Mouse (Mus musculus) CH12.LX (cell line): Measurements from ENCODE around the gene Mpv17l2. TPM values are rescaled to one million over a fixed set of nuclear protein-coding genes. Genes with fewer than 3 reads are reported as not detected.

Experiments
- DNase-seq: peaks from one replicate; pipeline ENCODE4 v3.0.0-alpha.2; 2013; ENCODE audit errors: extremely low read depth
- H3K27ac ChIP-seq: 2 replicates; pipeline ENCODE4 v1.5.1; 2012; ENCODE audit warnings: low read depth, mild to moderate bottlenecking, control low read depth, moderate library complexity; ENCODE audit not compliant: insufficient read depth
- H3K27me3 ChIP-seq: replicated peaks from 2 replicates; pipeline ENCODE3; 2012; ENCODE audit warnings: inconsistent platforms
- H3K36me3 ChIP-seq, 2 experiments: replicated peaks in 1 of 2; 2 replicates each; pipeline versions ENCODE3 to v1.6.1; 2012; ENCODE audit warnings: inconsistent platforms in 1 of 2, low read length in 1 of 2, mild to moderate bottlenecking in 1 of 2, mixed read lengths in 1 of 2, moderate library complexity in 1 of 2; ENCODE audit not compliant: control insufficient read depth in 1 of 2, insufficient read depth in 1 of 2
- H3K4me1 ChIP-seq, 2 experiments: 2 replicates each; pipeline ENCODE4 v1.6.1; 2012; ENCODE audit warnings: inconsistent platforms in 1 of 2, moderate library complexity in 1 of 2; ENCODE audit not compliant: insufficient read depth in 2 of 2, control insufficient read depth in 1 of 2
- H3K4me2 ChIP-seq: 2 replicates; pipeline ENCODE4 v1.6.1; 2012; ENCODE audit warnings: low read depth, mild to moderate bottlenecking, control low read depth; ENCODE audit not compliant: poor library complexity, insufficient read depth, severe bottlenecking
- H3K4me3 ChIP-seq, 3 experiments: fragments of 150-350 bp in 1 of 3; sonication (generic) in 1 of 3; replicated peaks in 1 of 3; 2 replicates each; pipeline versions ENCODE3 to v1.5.1; 2011 to 2012; ENCODE audit warnings: low read depth in 2 of 3, low read length in 2 of 3, mild to moderate bottlenecking in 2 of 3, moderate library complexity in 2 of 3, control low read depth in 1 of 3, improper control_type of control experiment in 1 of 3, inconsistent platforms in 1 of 3, mixed read lengths in 1 of 3; ENCODE audit not compliant: poor library complexity in 1 of 3
- H3K79me2 ChIP-seq: replicated peaks from 2 replicates; pipeline ENCODE4 v1.6.1; 2012; ENCODE audit warnings: mild to moderate bottlenecking, moderate library complexity; ENCODE audit not compliant: control insufficient read depth, poor library complexity, insufficient read depth, severe bottlenecking; ENCODE audit errors: extremely low read depth
- H3K9ac ChIP-seq: 2 replicates; pipeline ENCODE4 v1.6.1; 2012; ENCODE audit warnings: low read depth, mild to moderate bottlenecking, control low read depth, moderate library complexity; ENCODE audit not compliant: insufficient read depth
- H3K9me3 ChIP-seq: replicated peaks from 2 replicates; pipeline ENCODE3; 2012; ENCODE audit warnings: low read length, inconsistent platforms, mixed read lengths
- BHLHE40 ChIP-seq: IDR thresholded peaks from 2 replicates; pipeline ENCODE4 v1.6.1; 2011; ENCODE audit warnings: mild to moderate bottlenecking, low read depth, low read length, improper control_type of control experiment
- CHD1 ChIP-seq: IDR thresholded peaks from 2 replicates; pipeline ENCODE4 v1.6.1; 2012; ENCODE audit warnings: low read depth, low read length, improper control_type of control experiment, inconsistent platforms
- CHD2 ChIP-seq: IDR thresholded peaks from 2 replicates; pipeline ENCODE4 v1.6.1; 2011; ENCODE audit warnings: low read length, improper control_type of control experiment
- CTCF ChIP-seq, 2 experiments: IDR thresholded peaks in 1 of 2; conservative IDR thresholded peaks in 1 of 2; 2 replicates each; pipeline ENCODE4 v1.5.1; 2011 to 2012; ENCODE audit warnings: low read depth in 2 of 2, low read length in 2 of 2, improper control_type of control experiment in 1 of 2, inconsistent platforms in 1 of 2, mild to moderate bottlenecking in 1 of 2, moderate library complexity in 1 of 2
- E2F4 ChIP-seq: IDR thresholded peaks from 2 replicates; pipeline ENCODE4 v1.6.1; 2011; ENCODE audit warnings: low read depth, low read length, improper control_type of control experiment; ENCODE audit not compliant: insufficient replicate concordance
- ELF1 ChIP-seq: IDR thresholded peaks from 2 replicates; pipeline ENCODE4 v1.6.1; 2014; ENCODE audit warnings: low read depth, mild to moderate bottlenecking, inconsistent platforms, low read length, improper control_type of control experiment
- ETS1 ChIP-seq: conservative IDR thresholded peaks from 2 replicates; pipeline ENCODE4 v1.6.1; 2012; ENCODE audit warnings: low read depth, mild to moderate bottlenecking, inconsistent platforms, low read length, improper control_type of control experiment, moderate library complexity
- GABPA ChIP-seq: IDR thresholded peaks from 2 replicates; pipeline ENCODE4 v1.6.1; 2012; ENCODE audit warnings: low read depth, low read length, improper control_type of control experiment, inconsistent platforms; ENCODE audit not compliant: insufficient replicate concordance
- HCFC1 ChIP-seq: IDR thresholded peaks from 2 replicates; pipeline ENCODE4 v1.6.1; 2012; ENCODE audit warnings: low read depth, mild to moderate bottlenecking, inconsistent platforms, low read length, improper control_type of control experiment
- IRF4 ChIP-seq: IDR thresholded peaks from 2 replicates; pipeline ENCODE4 v1.6.1; 2014; ENCODE audit warnings: low read depth, mild to moderate bottlenecking, inconsistent platforms, low read length, improper control_type of control experiment
- JUN ChIP-seq: IDR thresholded peaks from 2 replicates; pipeline ENCODE4 v1.6.1; 2011; ENCODE audit warnings: low read depth, mild to moderate bottlenecking, low read length, improper control_type of control experiment, moderate library complexity; ENCODE audit not compliant: insufficient read depth
- KAT2A ChIP-seq: IDR thresholded peaks from 2 replicates; pipeline ENCODE4 v1.6.1; 2012; ENCODE audit warnings: low read length, improper control_type of control experiment, inconsistent platforms; ENCODE audit not compliant: insufficient replicate concordance
- MAFK ChIP-seq: IDR thresholded peaks from 2 replicates; pipeline ENCODE4 v1.6.1; 2011; ENCODE audit warnings: low read length, improper control_type of control experiment; ENCODE audit not compliant: insufficient replicate concordance
- MAX ChIP-seq: IDR thresholded peaks from 2 replicates; pipeline ENCODE4 v1.6.1; 2011; ENCODE audit warnings: low read length, improper control_type of control experiment
- MAZ ChIP-seq: IDR thresholded peaks from 2 replicates; pipeline ENCODE4 v1.6.1; 2012; ENCODE audit warnings: low read depth, mild to moderate bottlenecking, inconsistent platforms, low read length, improper control_type of control experiment, moderate library complexity
- MXI1 ChIP-seq: IDR thresholded peaks from 2 replicates; pipeline ENCODE4 v1.6.1; 2011; ENCODE audit warnings: mild to moderate bottlenecking, low read depth, low read length, improper control_type of control experiment
- MYC ChIP-seq: IDR thresholded peaks from 2 replicates; pipeline ENCODE4 v1.6.1; 2011; ENCODE audit warnings: low read depth, mild to moderate bottlenecking, improper control_type of control experiment, low read length
- NRF1 ChIP-seq: IDR thresholded peaks from 2 replicates; pipeline ENCODE4 v1.6.1; 2014; ENCODE audit warnings: low read depth, mild to moderate bottlenecking, inconsistent platforms, low read length, improper control_type of control experiment, moderate library complexity
- PAX5 ChIP-seq: IDR thresholded peaks from 2 replicates; pipeline ENCODE4 v1.6.1; 2012; ENCODE audit warnings: low read length, inconsistent platforms, mixed read lengths
- RAD21 ChIP-seq: IDR thresholded peaks from 2 replicates; pipeline ENCODE4 v1.6.1; 2011; ENCODE audit warnings: low read depth, mild to moderate bottlenecking, low read length, improper control_type of control experiment, moderate library complexity
- SIN3A ChIP-seq: IDR thresholded peaks from 2 replicates; pipeline ENCODE4 v1.6.1; 2012; ENCODE audit warnings: low read length, improper control_type of control experiment, inconsistent platforms
- SMC3 ChIP-seq: IDR thresholded peaks from 2 replicates; pipeline ENCODE4 v1.6.1; 2011; ENCODE audit warnings: low read depth, low read length, improper control_type of control experiment
- USF2 ChIP-seq: conservative IDR thresholded peaks from 2 replicates; pipeline ENCODE4 v1.6.1; 2011; ENCODE audit warnings: low read depth, low read length, improper control_type of control experiment
- ZC3H11A ChIP-seq: IDR thresholded peaks from 2 replicates; pipeline ENCODE4 v1.6.1; 2012; ENCODE audit warnings: low read depth, mild to moderate bottlenecking, inconsistent platforms, low read length, improper control_type of control experiment
- ZMIZ1 ChIP-seq: IDR thresholded peaks from 2 replicates; pipeline ENCODE4 v1.6.1; 2012; ENCODE audit warnings: low read depth, mild to moderate bottlenecking, inconsistent platforms, low read length, improper control_type of control experiment
- dilution Hi-C: fragments of 300-500 bp; cut with MboI; formaldehyde crosslinking; loops from 2 replicates; pipeline ENCODE4 v1.14.3; 2020; ENCODE audit warnings: low sequenced_read_pairs; ENCODE audit not compliant: extremely low pct_unique_long_range_greater_than_20kb, extremely low pct_ligation_motif_present
- in situ Hi-C: fragments of 300-500 bp; cut with MboI; formaldehyde crosslinking; loops from 3 replicates; pipeline ENCODE4 v1.14.3; 2019; ENCODE audit warnings: low sequenced_read_pairs, low pct_ligation_motif_present, low pct_unique_long_range_greater_than_20kb, mixed read lengths
- polyA plus RNA-seq: library from polyadenylated mRNA; unstranded; fragments of >175 nt; gene quantifications from 2 replicates; pipeline ENCODE4 v1.2.1, GENCODE M21; 2012; ENCODE audit warnings: low read depth; ENCODE audit not compliant: insufficient read length
- total RNA-seq, 2 experiments: library from RNA; depleted of rRNA; stranded (reverse); fragments of 300-350 nt in 1 of 2; fragments of >200 nt in 1 of 2; gene quantifications; 2 replicates each; pipeline ENCODE4 v1.2.3; 2012 to 2014

Gene Mpv17l2
- total and polyA plus RNA-seq, 3 experiments = 25.3 to 36.1 (median 27.1) TPM

- in situ Hi-C loops = loop anchor here (5.0 kb wide), 1 partner anchor 36 kb away; no protein-coding TSS in a partner anchor
- H3K9me3 ChIP-seq = no peaks in the 10 kb centered on the region
- peaks cover 29 to 72% of the 10 kb centered on the region in 2 experiments for H3K4me1 ChIP-seq
- no peaks in the 10 kb centered on the region for H3K79me2 ChIP-seq
- peaks cover 31 to 60% of the 10 kb centered on the region in 2 experiments for H3K36me3 ChIP-seq
- H3K4me3 ChIP-seq = peak overlapping the region; percentile 62 to 69 (median 65)
- peak overlapping the region; percentile 75 for H3K27ac ChIP-seq
- peak; percentile 80 for DNase-seq
- TF ChIP-seq KAT2A (no peak), SMC3 (no peak), JUN (no peak), MAZ (0 out of 2 replicates have a peak, but pooled peaks have one; percentile 14), ELF1 (peak; percentile 69), NRF1 (peak; percentile 44), ETS1 (peak; percentile 34; the same call in 1 of the 2 replicates), MYC (peak; percentile 69; the same call in 1 of the 2 replicates), SIN3A (peak; percentile 77; the same call in 1 of the 2 replicates), BHLHE40 (peak; percentile 94), MAX (no peak; the same call in 1 of the 2 replicates), CHD1 (0 out of 2 replicates have a peak, but pooled peaks have one; percentile 35), MXI1 (peak; percentile 94)
- peak overlapping the region; percentile 69 for H3K4me2 ChIP-seq
- no peaks in the 10 kb centered on the region for H3K27me3 ChIP-seq
- dilution Hi-C loops = no loop called here
- peak overlapping the region; percentile 41 for H3K9ac ChIP-seq
Observed at GRCm38 (mm10) chr8:70765838-70766570, 5.3 kb upstream of the Mpv17l2 start.

DNA sequence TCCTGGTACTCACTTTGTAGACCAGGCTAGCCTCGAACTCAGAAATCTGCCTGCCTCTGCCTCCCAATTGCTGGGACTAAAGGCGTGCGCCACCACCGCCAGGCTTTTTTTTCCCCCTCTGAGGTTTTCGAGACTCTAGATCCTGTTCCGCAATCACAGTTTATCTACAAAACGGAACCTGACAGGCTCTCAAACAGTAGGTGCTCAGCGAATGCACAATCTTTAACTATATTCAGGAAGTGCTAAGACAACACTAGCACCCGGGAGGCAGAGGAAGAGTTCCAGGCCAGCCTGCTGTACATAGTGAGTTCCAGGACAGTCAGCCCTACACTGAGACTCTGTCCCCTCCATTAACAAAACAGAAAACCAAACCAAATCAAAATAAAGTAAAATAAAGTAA lies 4.6 kb upstream of the Mpv17l2 start:
- no peaks in the 10 kb centered on the region for H3K9me3 ChIP-seq

More for the DNA sequence above, 4.6 kb upstream of the Mpv17l2 start:
- Histone ChIP-seq H3K9ac (no peak overlapping the region), H3K4me1 (peaks cover 29 to 71% of the 10 kb centered on the region in 2 experiments), H3K79me2 (no peaks in the 10 kb centered on the region), H3K4me3 (peak overlapping the region in 2 of 3 experiments; percentile 62 to 69), H3K27me3 (no peaks in the 10 kb centered on the region), H3K27ac (no peak overlapping the region), H3K4me2 (peak overlapping the region; percentile 69), H3K36me3 (peaks cover 24 to 54% of the 10 kb centered on the region in 2 experiments)
- in situ Hi-C loops = loop anchor here (5.0 kb wide), 1 partner anchor 37 kb away; no protein-coding TSS in a partner anchor
- dilution Hi-C loops = no loop called here
- no peak for DNase-seq
- TF ChIP-seq CHD1 (no peak), IRF4 (no peak), MAFK (no peak), ZC3H11A (no peak), E2F4 (no peak), ZMIZ1 (no peak), CHD2 (no peak), GABPA (no peak), RAD21 (no peak), MAX (no peak), HCFC1 (no peak), SMC3 (no peak), CTCF (conservative IDR thresholded peaks at IDR 0.05 in 1 of 2, IDR thresholded peaks at IDR 0.05 in 1 of 2; ENCODE audit: low read depth in 2 of 2, low read length in 2 of 2) (no peak), MAZ (no peak), USF2 (no peak), PAX5 (no peak), BHLHE40 (no peak), NRF1 (no peak)
